Mouse (Mus musculus): Measurements from ENCODE around the gene Ifi47. TPM values are rescaled to one million over a fixed set of nuclear protein-coding genes. Genes with fewer than 3 reads are reported as not detected.

Gene Ifi47
- polyA plus RNA-seq, 1 experiment = 7.6 TPM

- Histone ChIP-seq H3K4me3 (ENCODE audit: insufficient read depth, low read length) (no peak overlapping the region), H3K27ac (ENCODE audit: insufficient read depth, low read length) (peak overlapping the region; percentile 30; the same call in 1 of the 2 replicates), H3K4me1 (ENCODE audit: control insufficient read depth, insufficient read depth, low read length) (peaks cover 3% of the 10 kb centered on the region)
- TF ChIP-seq POLR2A (IDR thresholded peaks at IDR 0.05; ENCODE audit: low read depth, low read length) (no peak), CTCF (IDR thresholded peaks at IDR 0.05; ENCODE audit: borderline replicate concordance, insufficient read depth, low read length) (no peak)
Measured at GRCm38 (mm10) chr11:49089735-49090507, 13.5 kb downstream of the Ifi47 start.

- no peak overlapping the region for H3K4me3 ChIP-seq (ENCODE audit: insufficient read depth, low read length)
- H3K27ac ChIP-seq (ENCODE audit: insufficient read depth, low read length) = peak overlapping the region; percentile 30; the same call in 1 of the 2 replicates
- peaks cover 3% of the 10 kb centered on the region for H3K4me1 ChIP-seq (ENCODE audit: control insufficient read depth, insufficient read depth, low read length)
- TF ChIP-seq POLR2A (IDR thresholded peaks at IDR 0.05; ENCODE audit: low read depth, low read length) (no peak), CTCF (IDR thresholded peaks at IDR 0.05; ENCODE audit: borderline replicate concordance, insufficient read depth, low read length) (no peak)
Measured at GRCm38 (mm10) chr11:49090551-49090950, 14.2 kb downstream of the Ifi47 start.

DNA sequence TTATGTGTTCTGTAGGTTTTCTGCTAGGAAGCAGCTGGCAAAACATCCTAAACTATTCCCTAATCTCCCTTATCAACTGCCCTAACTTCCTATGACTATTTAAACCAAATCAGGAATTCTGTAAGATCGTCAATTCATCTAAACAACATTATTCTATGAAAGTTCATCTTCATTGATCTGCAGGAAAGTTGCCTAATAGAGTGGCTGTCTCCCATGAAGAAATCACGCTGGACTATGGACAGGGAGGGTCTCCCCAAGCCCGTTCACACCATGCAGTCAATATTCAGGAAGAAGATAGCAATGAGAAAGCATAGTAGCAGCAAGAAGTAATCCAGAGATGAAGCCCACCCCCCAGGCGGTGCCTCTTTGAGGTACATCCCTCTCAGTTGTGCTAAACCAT is 14.8 kb downstream of the Ifi47 start:
- H3K4me1 ChIP-seq (ENCODE audit: control insufficient read depth, insufficient read depth, low read length) = peaks cover 3% of the 10 kb centered on the region
- H3K4me3 ChIP-seq (ENCODE audit: insufficient read depth, low read length) = no peak overlapping the region
- TF ChIP-seq CTCF (IDR thresholded peaks at IDR 0.05; ENCODE audit: borderline replicate concordance, insufficient read depth, low read length) (no peak), POLR2A (IDR thresholded peaks at IDR 0.05; ENCODE audit: low read depth, low read length) (no peak)
- H3K27ac ChIP-seq (ENCODE audit: insufficient read depth, low read length) = peak overlapping the region; percentile 59; the same call in 1 of the 2 replicates

GRCm38 (mm10) chr11:49092053-49092586 is 15.7 kb downstream of the Ifi47 start:
- H3K27ac ChIP-seq (ENCODE audit: insufficient read depth, low read length) = peak overlapping the region; percentile 84
- no peak overlapping the region for H3K4me3 ChIP-seq (ENCODE audit: insufficient read depth, low read length)
- peaks cover 3% of the 10 kb centered on the region for H3K4me1 ChIP-seq (ENCODE audit: control insufficient read depth, insufficient read depth, low read length)
- no peak for TF ChIP-seq POLR2A (IDR thresholded peaks at IDR 0.05; ENCODE audit: low read depth, low read length)
- TF ChIP-seq CTCF (IDR thresholded peaks at IDR 0.05; ENCODE audit: borderline replicate concordance, insufficient read depth, low read length) = no peak

DNA sequence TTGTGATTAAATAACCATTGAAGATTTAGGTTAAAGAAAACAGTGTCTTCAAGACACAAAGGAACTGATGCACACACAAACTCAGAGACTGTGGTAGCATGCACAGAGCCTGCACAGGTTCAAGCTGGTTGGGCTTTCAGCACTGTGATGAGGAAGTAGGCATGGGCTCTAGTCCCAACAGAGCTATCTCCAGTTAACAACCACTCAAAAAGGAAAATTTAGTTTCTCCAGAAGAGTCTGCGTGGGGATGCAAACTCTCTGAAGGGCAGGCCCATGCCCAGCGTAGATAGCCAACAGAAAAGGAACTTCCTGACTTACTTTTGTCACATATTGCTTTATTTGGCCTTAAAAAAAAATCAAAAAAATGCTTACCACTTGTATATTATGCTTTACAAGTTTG is 16.4 kb downstream of the Ifi47 start:
- Histone ChIP-seq H3K4me1 (ENCODE audit: control insufficient read depth, insufficient read depth, low read length) (peaks cover 3% of the 10 kb centered on the region), H3K27ac (ENCODE audit: insufficient read depth, low read length) (no peak overlapping the region), H3K4me3 (ENCODE audit: insufficient read depth, low read length) (no peak overlapping the region)
- TF ChIP-seq CTCF (IDR thresholded peaks at IDR 0.05; ENCODE audit: borderline replicate concordance, insufficient read depth, low read length) (no peak), POLR2A (IDR thresholded peaks at IDR 0.05; ENCODE audit: low read depth, low read length) (no peak)

- TF ChIP-seq CTCF (IDR thresholded peaks at IDR 0.05; ENCODE audit: borderline replicate concordance, insufficient read depth, low read length) = no peak
- TF ChIP-seq POLR2A (IDR thresholded peaks at IDR 0.05; ENCODE audit: low read depth, low read length) = no peak
- no peak overlapping the region for H3K27ac ChIP-seq (ENCODE audit: insufficient read depth, low read length)
- no peak overlapping the region for H3K4me3 ChIP-seq (ENCODE audit: insufficient read depth, low read length)
- H3K4me1 ChIP-seq (ENCODE audit: control insufficient read depth, insufficient read depth, low read length) = peaks cover 3% of the 10 kb centered on the region
Measured at GRCm38 (mm10) chr11:49093861-49094660, 17.7 kb downstream of the Ifi47 start.

DNA sequence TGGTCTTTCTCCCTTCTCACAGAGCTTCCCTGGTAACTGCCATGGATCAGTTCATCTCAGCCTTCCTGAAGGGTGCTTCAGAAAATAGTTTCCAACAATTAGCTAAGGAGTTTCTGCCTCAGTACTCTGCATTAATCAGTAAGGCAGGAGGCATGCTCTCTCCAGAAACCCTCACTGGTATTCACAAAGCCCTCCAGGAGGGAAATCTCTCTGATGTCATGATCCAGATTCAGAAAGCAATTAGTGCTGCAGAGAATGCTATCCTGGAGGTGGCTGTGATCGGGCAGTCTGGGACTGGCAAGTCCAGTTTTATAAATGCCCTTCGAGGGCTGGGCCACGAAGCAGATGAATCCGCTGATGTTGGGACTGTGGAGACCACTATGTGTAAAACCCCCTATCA is 19.0 kb downstream of the Ifi47 start:
- Histone ChIP-seq H3K4me1 (ENCODE audit: control insufficient read depth, insufficient read depth, low read length) (peaks cover 3% of the 10 kb centered on the region), H3K4me3 (ENCODE audit: insufficient read depth, low read length) (no peak overlapping the region), H3K27ac (ENCODE audit: insufficient read depth, low read length) (no peak overlapping the region)
- TF ChIP-seq POLR2A (IDR thresholded peaks at IDR 0.05; ENCODE audit: low read depth, low read length) = no peak
- no peak for TF ChIP-seq CTCF (IDR thresholded peaks at IDR 0.05; ENCODE audit: borderline replicate concordance, insufficient read depth, low read length)

DNA sequence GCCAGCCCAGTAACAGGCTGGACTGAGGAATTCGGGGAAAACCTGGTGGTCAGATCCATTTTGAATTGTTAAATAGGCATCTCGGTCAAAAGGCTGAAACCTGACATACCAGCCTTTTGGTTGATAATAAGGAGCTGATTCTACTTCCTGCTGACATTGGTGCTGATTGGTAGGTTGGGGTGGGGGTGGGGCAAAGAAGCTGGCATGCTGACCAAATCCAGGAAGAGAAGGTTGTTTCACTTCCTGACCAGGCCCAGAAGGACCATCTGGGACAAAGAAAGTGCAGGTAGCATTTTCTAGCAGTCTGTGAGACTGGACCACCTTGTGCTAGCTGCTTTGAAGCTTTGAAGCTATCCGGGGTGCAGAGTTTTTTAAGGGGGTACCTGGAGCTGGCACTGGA is 24.0 kb downstream of the Ifi47 start:
- H3K27ac ChIP-seq (ENCODE audit: insufficient read depth, low read length) = no peak overlapping the region

DNA sequence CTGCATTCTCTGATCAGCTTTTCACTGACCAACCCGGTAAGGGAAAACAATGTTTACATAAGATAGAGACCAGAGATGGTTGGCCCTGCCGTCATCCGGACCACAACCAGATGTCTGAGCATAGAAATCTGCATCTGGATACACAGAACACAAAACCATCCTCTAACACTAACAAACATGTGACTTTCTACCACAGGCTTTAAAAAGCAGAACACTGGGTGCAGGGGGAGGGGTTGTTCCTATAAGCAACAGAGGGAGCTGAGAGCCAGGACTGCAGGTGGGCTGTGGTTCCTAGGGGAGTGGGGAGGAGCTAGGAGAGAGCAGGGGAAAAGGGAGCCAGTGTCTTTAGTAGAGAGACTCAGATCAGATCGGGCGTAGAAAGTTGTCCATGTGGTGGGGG is 25.1 kb downstream of the Ifi47 start:
- H3K4me3 ChIP-seq (ENCODE audit: insufficient read depth, low read length) = no peak overlapping the region
- no peaks in the 10 kb centered on the region; the same call in 1 of the 2 replicates for H3K4me1 ChIP-seq (ENCODE audit: control insufficient read depth, insufficient read depth, low read length)
- no peak for TF ChIP-seq POLR2A (IDR thresholded peaks at IDR 0.05; ENCODE audit: low read depth, low read length)
- no peak for TF ChIP-seq CTCF (IDR thresholded peaks at IDR 0.05; ENCODE audit: borderline replicate concordance, insufficient read depth, low read length)
- no peak overlapping the region for H3K27ac ChIP-seq (ENCODE audit: insufficient read depth, low read length)

More for the DNA sequence above, 24.0 kb downstream of the Ifi47 start:
- TF ChIP-seq POLR2A (IDR thresholded peaks at IDR 0.05; ENCODE audit: low read depth, low read length) (no peak), CTCF (IDR thresholded peaks at IDR 0.05; ENCODE audit: borderline replicate concordance, insufficient read depth, low read length) (no peak)
- Histone ChIP-seq H3K4me3 (ENCODE audit: insufficient read depth, low read length) (no peak overlapping the region), H3K4me1 (ENCODE audit: control insufficient read depth, insufficient read depth, low read length) (no peaks in the 10 kb centered on the region; the same call in 1 of the 2 replicates)

All from embryonic fibroblast, embryonic 13.5 days (primary cell).